Mouse (Mus musculus) heart, adult 2 months (tissue): ENCODE measurements at regions not wholly inside any gene's neighbourhood (a gene's known extent, or its start where the extent isn't known, plus 50 kb on each side); places are given as distances from the start of the nearest gene placed in this dataset.

Experiments used
- DNase-seq, 2 experiments: peaks; one replicate each; pipeline ENCODE4 v3.0.0; 2021
- H3K27ac ChIP-seq: fragments of 200-600 bp; 2 replicates; pipeline ENCODE4 v1.8.1; 2022
- H3K27me3 ChIP-seq: fragments of 200-500 bp; 2 replicates; pipeline ENCODE4 v1.6.1; 2012; ENCODE audit warnings: mild to moderate bottlenecking, low read length, inconsistent platforms, mixed read lengths; ENCODE audit not compliant: control insufficient read depth, insufficient read depth
- H3K36me3 ChIP-seq: fragments of 200-500 bp; 2 replicates; pipeline ENCODE4 v1.6.1; 2012; ENCODE audit warnings: low read length, inconsistent platforms; ENCODE audit not compliant: control insufficient read depth, insufficient read depth
- H3K4me1 ChIP-seq: fragments of 200-500 bp; 2 replicates; pipeline ENCODE4 v1.6.1; 2011; ENCODE audit warnings: low read length; ENCODE audit not compliant: control insufficient read depth, insufficient read depth
- H3K4me3 ChIP-seq: fragments of 200-600 bp; 2 replicates; pipeline ENCODE4 v1.8.1; 2022
- H3K79me2 ChIP-seq: fragments of 200-500 bp; replicated peaks from 2 replicates; pipeline ENCODE4 v1.6.1; 2012; ENCODE audit warnings: mild to moderate bottlenecking, inconsistent platforms, low read length, moderate library complexity, mixed read lengths; ENCODE audit not compliant: control insufficient read depth, insufficient read depth
- H3K9ac ChIP-seq: fragments of 200-500 bp; 2 replicates; pipeline ENCODE4 v1.6.1; 2012; ENCODE audit warnings: low read depth, mild to moderate bottlenecking, control low read depth, inconsistent platforms, low read length, mixed read lengths
- CTCF ChIP-seq: fragments of 200-600 bp; IDR thresholded peaks from 2 replicates; pipeline ENCODE4 v1.8.1; 2022; ENCODE audit warnings: antibody characterized with exemption, mild to moderate bottlenecking, moderate library complexity
- EP300 ChIP-seq: fragments of 200-500 bp; IDR thresholded peaks from 2 replicates; pipeline ENCODE4 v1.6.1; 2011; ENCODE audit warnings: low read depth, low read length, control low read depth; ENCODE audit not compliant: insufficient read depth
- POLR2A ChIP-seq: fragments of 200-500 bp; IDR thresholded peaks from 2 replicates; pipeline ENCODE4 v1.6.1; 2011; ENCODE audit warnings: mild to moderate bottlenecking, low read depth, low read length, control low read depth; ENCODE audit not compliant: insufficient read depth
- WGBS: fragments of 180-500 bp; shearing (Covaris S2); methylation state at CpG from one replicate; pipeline ENCODE4 v1.1.7; 2018; 5-methylcytosine and 5-hydroxymethylcytosine counted together
- intact Hi-C: fragments of 180-260 bp; cut with DNase I; formaldehyde crosslinking; loops from one replicate; pipeline ENCODE4 v1.15.1; 2025

DNA sequence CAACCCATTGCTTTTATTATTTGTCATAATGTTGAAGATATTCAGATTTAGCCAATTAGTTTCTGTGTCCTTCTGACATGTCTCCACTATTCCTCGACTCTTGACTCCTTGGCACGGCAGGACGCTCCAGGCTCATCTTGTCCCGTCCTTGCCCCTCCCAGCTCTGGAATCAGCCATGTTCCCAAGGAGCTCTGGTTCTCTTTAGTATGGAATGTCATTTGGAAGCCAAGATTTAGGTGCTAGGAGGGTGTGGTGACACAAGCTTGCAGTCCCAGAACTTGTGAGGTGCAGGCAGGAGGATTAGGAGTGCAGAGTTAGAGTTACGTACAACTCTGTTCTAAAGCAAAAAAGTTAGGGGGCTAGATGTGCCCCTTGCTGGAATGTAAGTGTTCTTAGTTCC is 166.9 kb upstream of the Klf4 start:
- no peak for DNase-seq
- Histone ChIP-seq H3K4me3 (no peak overlapping the region), H3K36me3 (peaks cover 3% of the 10 kb centered on the region; the same call in 1 of the 2 replicates), H3K4me1 (peaks cover 4% of the 10 kb centered on the region), H3K79me2 (no peaks in the 10 kb centered on the region), H3K27me3 (no peaks in the 10 kb centered on the region), H3K9ac (no peak overlapping the region), H3K27ac (no peak overlapping the region)
- TF ChIP-seq CTCF (no peak), EP300 (no peak), POLR2A (no peak)
- intact Hi-C loops = no loop called here
- WGBS = 84% methylated on average over 5 of the region's 5 CpGs

DNA sequence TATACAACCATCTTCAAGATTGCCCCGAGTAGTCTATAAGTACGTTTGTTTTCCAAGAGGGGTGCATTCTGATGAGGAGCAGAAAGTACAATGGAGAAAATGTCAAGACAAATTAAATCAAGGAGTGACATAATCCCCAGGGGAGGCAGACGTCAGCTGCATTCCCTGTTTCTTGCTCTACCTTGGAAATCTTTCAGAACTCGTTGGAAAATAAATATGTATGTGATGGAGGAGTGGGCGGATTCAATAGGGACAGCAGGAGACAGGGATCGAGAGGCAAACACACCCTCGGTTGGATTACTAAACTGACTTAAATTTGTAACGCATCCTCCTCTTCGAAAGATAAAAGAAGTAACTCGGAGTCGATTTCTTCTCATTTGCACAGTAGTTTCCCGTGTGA is 164.8 kb upstream of the Klf4 start:
- Histone ChIP-seq H3K27ac (no peak overlapping the region), H3K79me2 (no peaks in the 10 kb centered on the region), H3K4me3 (no peak overlapping the region), H3K36me3 (peaks cover 7% of the 10 kb centered on the region), H3K9ac (no peak overlapping the region), H3K4me1 (peaks cover 4% of the 10 kb centered on the region), H3K27me3 (no peaks in the 10 kb centered on the region)
- WGBS = 63% methylated on average over 12 of the region's 12 CpGs
- TF ChIP-seq EP300 (no peak), POLR2A (no peak), CTCF (no peak)
- intact Hi-C loops = no loop called here
- DNase-seq = no peak

DNA sequence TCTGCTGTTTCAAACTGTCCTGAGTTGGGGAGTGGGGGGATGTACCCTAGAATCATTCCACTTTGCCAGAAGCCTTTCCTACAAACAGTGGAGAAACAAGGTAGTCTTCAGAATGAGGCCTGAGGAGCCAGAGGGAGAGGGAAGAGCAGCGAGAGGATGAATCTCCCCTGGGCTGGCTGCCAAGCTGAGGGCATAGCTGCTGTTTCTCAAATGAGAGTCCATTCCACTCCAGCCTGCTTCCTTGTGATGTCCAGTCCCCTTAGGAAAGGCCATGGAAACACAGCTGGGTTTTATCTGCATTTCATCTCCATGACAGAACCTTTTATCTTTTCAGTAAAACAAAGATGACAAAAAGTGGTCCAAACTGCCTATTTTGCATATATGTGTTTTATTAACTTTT is 164.2 kb upstream of the Klf4 start:
- intact Hi-C loops = no loop called here
- WGBS = 30% methylated on average over 1 of the region's 1 CpGs
- Histone ChIP-seq H3K27ac (no peak overlapping the region), H3K9ac (no peak overlapping the region), H3K27me3 (no peaks in the 10 kb centered on the region), H3K4me3 (no peak overlapping the region), H3K36me3 (peaks cover 7% of the 10 kb centered on the region), H3K4me1 (peaks cover 4% of the 10 kb centered on the region), H3K79me2 (no peaks in the 10 kb centered on the region)
- TF ChIP-seq CTCF (no peak), EP300 (no peak), POLR2A (no peak)
- no peak for DNase-seq

DNA sequence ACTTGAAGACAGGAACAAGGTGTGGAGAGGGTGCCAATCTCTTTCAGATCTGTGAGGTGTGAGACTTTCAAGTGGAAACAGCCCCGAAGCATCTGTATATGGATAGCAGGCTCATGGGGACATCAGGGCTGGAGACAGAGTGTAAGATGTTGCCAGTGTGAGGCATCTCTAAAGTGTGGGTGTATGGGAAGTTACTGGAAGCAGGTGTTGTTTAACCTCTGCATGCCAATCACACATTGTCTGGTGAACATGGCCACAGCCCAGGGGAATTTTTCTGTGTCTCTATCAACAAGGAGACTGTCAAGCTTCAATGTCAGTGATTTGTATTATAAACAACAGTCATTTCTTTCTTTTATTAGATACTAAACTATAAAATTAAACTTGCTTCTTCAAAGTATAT is 163.0 kb upstream of the Klf4 start:
- WGBS = 96% methylated on average over 1 of the region's 1 CpGs
- no peak overlapping the region for H3K9ac ChIP-seq
- TF ChIP-seq POLR2A = no peak
- no peak for TF ChIP-seq CTCF
- no peak for TF ChIP-seq EP300
- H3K4me3 ChIP-seq = no peak overlapping the region
- peaks cover 4% of the 10 kb centered on the region for H3K4me1 ChIP-seq
- no peak for DNase-seq
- H3K79me2 ChIP-seq = no peaks in the 10 kb centered on the region
- intact Hi-C loops = no loop called here
- no peaks in the 10 kb centered on the region for H3K27me3 ChIP-seq
- H3K36me3 ChIP-seq = peaks cover 5% of the 10 kb centered on the region
- H3K27ac ChIP-seq = no peak overlapping the region

DNA sequence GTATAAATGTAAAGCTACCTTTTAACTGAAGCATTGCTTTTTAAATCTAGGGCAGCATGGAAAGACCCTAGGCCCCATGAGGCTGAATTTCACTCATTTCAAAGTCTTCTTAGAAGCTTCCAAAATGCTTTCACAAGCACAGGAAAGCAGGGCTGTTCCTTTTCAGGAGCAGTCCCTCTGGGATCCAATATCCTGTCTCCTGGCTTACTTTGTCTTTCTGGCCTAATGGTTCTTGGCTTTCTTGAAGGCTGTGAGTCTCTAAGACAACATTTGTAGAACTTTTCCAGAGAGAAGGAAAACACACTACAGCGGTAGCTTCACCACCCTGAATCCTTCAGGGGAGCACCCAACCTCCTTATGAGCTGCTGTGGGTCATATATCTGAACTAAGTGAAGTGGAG is 157.2 kb upstream of the Klf4 start:
- H3K79me2 ChIP-seq = no peaks in the 10 kb centered on the region
- no peak overlapping the region; the same call in 1 of the 2 replicates for H3K9ac ChIP-seq
- WGBS = 39% methylated on average over 1 of the region's 1 CpGs
- DNase-seq = peak in 1 of 2 experiments; percentile 56
- peaks cover 4% of the 10 kb centered on the region for H3K36me3 ChIP-seq
- intact Hi-C loops = no loop called here
- H3K27me3 ChIP-seq = no peaks in the 10 kb centered on the region
- no peak for TF ChIP-seq EP300
- no peak for TF ChIP-seq CTCF
- peak; percentile 28; the same call in 1 of the 2 replicates for TF ChIP-seq POLR2A
- peaks cover 6% of the 10 kb centered on the region for H3K4me1 ChIP-seq
- peak overlapping the region; percentile 89 for H3K27ac ChIP-seq
- H3K4me3 ChIP-seq = no peak overlapping the region

DNA sequence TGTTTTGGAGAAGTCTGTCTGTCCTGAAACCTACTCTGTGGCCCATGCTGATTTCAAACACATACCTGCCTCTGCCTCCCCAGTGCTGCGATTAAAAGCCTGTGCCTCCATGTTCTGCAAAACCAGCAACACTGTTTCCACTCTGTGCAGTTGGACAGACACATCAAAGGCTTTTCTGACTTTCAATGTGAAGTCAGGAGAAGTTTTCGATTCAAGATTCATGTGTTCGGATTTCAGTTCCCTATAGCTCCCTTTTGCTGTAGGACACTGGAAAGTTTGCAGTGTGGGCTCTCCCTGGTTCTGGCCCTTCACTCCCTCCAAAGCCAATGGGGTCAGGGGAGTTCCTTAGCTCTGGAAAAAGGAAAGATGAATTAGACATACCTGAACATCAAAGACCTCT is 154.5 kb upstream of the Klf4 start:
- Histone ChIP-seq H3K79me2 (no peaks in the 10 kb centered on the region), H3K4me3 (no peak overlapping the region), H3K36me3 (no peaks in the 10 kb centered on the region), H3K9ac (no peak overlapping the region), H3K4me1 (peaks cover 6% of the 10 kb centered on the region), H3K27me3 (no peaks in the 10 kb centered on the region), H3K27ac (no peak overlapping the region)
- no peak for DNase-seq
- 92% methylated on average over 3 of the region's 3 CpGs for WGBS
- intact Hi-C loops = no loop called here
- TF ChIP-seq EP300 (no peak), POLR2A (no peak), CTCF (no peak)
